Mouse (Mus musculus): ENCODE data around the gene Atr.

GRCm38 (mm10) chr9:95957611-95958010 is 100.2 kb downstream of the Atr start:
- TF ChIP-seq CTCF (conservative IDR thresholded peaks at IDR 0.05; ENCODE audit: insufficient read depth, insufficient read length, low read depth, low read length) (no peak), POLR2A (IDR thresholded peaks at IDR 0.05; ENCODE audit: low read depth, low read length) (no peak)
